Mouse (Mus musculus) myocyte (in vitro differentiated cells): ENCODE data around the gene Lrrc30.

Experiments
- E2F4 ChIP-seq: IDR thresholded peaks from one replicate; pipeline ENCODE4 v1.6.1; 2011; ENCODE audit warnings: mild to moderate bottlenecking, control low read depth, moderate library complexity; ENCODE audit not compliant: insufficient read depth
- POLR2A ChIP-seq: IDR thresholded peaks from one replicate; pipeline ENCODE4 v1.6.1; 2011; ENCODE audit warnings: low read depth, mild to moderate bottlenecking, control low read depth, moderate library complexity; ENCODE audit not compliant: insufficient read length
- TCF12 ChIP-seq: IDR thresholded peaks from one replicate; pipeline ENCODE4 v1.6.1; 2011; ENCODE audit warnings: mild to moderate bottlenecking, control low read depth; ENCODE audit not compliant: poor library complexity, insufficient read depth, severe bottlenecking
- USF1 ChIP-seq: IDR thresholded peaks from one replicate; pipeline ENCODE4 v1.6.1; 2011; ENCODE audit warnings: low read depth, mild to moderate bottlenecking, control low read depth, moderate library complexity

- TF ChIP-seq POLR2A: no peak
- TF ChIP-seq TCF12: no peak
- TF ChIP-seq E2F4: no peak
- TF ChIP-seq USF1: no peak
Measured at GRCm38 (mm10) chr17:67584937-67585579, 47.5 kb downstream of the Lrrc30 start.
